Mouse (Mus musculus) ES-E14 (cell line): Measurements from ENCODE around the gene Cdc42bpa. TPM values are rescaled to one million over a fixed set of nuclear protein-coding genes. Genes with fewer than 3 reads are reported as not detected.

Experiments used
- DNase-seq: peaks from one replicate; pipeline ENCODE4 v3.0.0-alpha.2; 2013; ENCODE audit warnings: low read depth, low spot score
- H3K27ac ChIP-seq: 2 replicates; pipeline ENCODE4 v1.5.1; 2012; ENCODE audit warnings: low read depth, mild to moderate bottlenecking, low read length, moderate library complexity, mixed read lengths; ENCODE audit not compliant: poor library complexity, insufficient read depth, severe bottlenecking
- H3K36me3 ChIP-seq: 2 replicates; pipeline ENCODE4 v1.6.1; 2012; ENCODE audit warnings: mild to moderate bottlenecking, low read length, moderate library complexity, mixed read lengths; ENCODE audit not compliant: control insufficient read depth, poor library complexity, insufficient read depth, severe bottlenecking
- H3K4me1 ChIP-seq, 2 experiments: fragments of 150-350 bp in 1 of 2; sonication (generic) in 1 of 2; 2 replicates each; pipeline ENCODE4 v1.6.1; 2012; ENCODE audit warnings: low read length in 2 of 2, mild to moderate bottlenecking in 1 of 2, mixed read lengths in 1 of 2; ENCODE audit not compliant: control insufficient read depth in 2 of 2, insufficient read depth in 2 of 2, poor library complexity in 1 of 2
- H3K4me3 ChIP-seq, 2 experiments: fragments of 150-350 bp in 1 of 2; sonication (generic) in 1 of 2; 2 replicates each; pipeline ENCODE4 v1.5.1; 2012; ENCODE audit warnings: low read length in 2 of 2, low read depth in 1 of 2, mild to moderate bottlenecking in 1 of 2, mixed read lengths in 1 of 2; ENCODE audit not compliant: insufficient read depth in 1 of 2, poor library complexity in 1 of 2, severe bottlenecking in 1 of 2
- H3K9ac ChIP-seq: 2 replicates; pipeline ENCODE4 v1.6.1; 2012; ENCODE audit warnings: low read depth, mild to moderate bottlenecking, low read length, mixed read lengths; ENCODE audit not compliant: poor library complexity, insufficient read depth, severe bottlenecking
- H3K9me3 ChIP-seq: fragments of 150-350 bp; sonication (generic); 2 replicates; pipeline ENCODE4 v1.6.1; 2012; ENCODE audit warnings: low read depth, mild to moderate bottlenecking, low read length; ENCODE audit not compliant: control insufficient read depth, insufficient read depth
- CHD2 ChIP-seq: IDR thresholded peaks from 2 replicates; pipeline ENCODE4 v1.6.1; 2014; ENCODE audit warnings: mild to moderate bottlenecking, low read depth, low read length, inconsistent platforms
- HCFC1 ChIP-seq: IDR thresholded peaks from 2 replicates; pipeline ENCODE4 v1.6.1; 2012; ENCODE audit warnings: low read length, inconsistent platforms, borderline replicate concordance; ENCODE audit not compliant: insufficient read depth
- MAFK ChIP-seq: IDR thresholded peaks from 2 replicates; pipeline ENCODE4 v1.6.1; 2014; ENCODE audit warnings: mild to moderate bottlenecking, low read depth, low read length, inconsistent platforms; ENCODE audit not compliant: insufficient read depth
- ZC3H11A ChIP-seq: IDR thresholded peaks from 2 replicates; pipeline ENCODE4 v1.6.1; 2012; ENCODE audit warnings: low read depth, mild to moderate bottlenecking, inconsistent platforms, low read length, borderline replicate concordance
- ZNF384 ChIP-seq: IDR thresholded peaks from 2 replicates; pipeline ENCODE4 v1.6.1; 2012; ENCODE audit warnings: low read depth, low read length, inconsistent platforms
- in situ Hi-C, 2 experiments: fragments of 600-800 bp; cut with MboI; formaldehyde crosslinking; loops; one replicate each; pipeline ENCODE4 v1.15.1; 2025; ENCODE audit warnings: low sequenced_read_pairs in 2 of 2, inconsistent platforms in 1 of 2; ENCODE audit not compliant: unreplicated experiment in 2 of 2
- total RNA-seq: library from RNA; depleted of rRNA; stranded (reverse); fragments of 300-350 nt; gene quantifications from 2 replicates; pipeline ENCODE4 v1.2.3, GENCODE M21; 2012

Cdc42bpa gene
- total RNA-seq, 1 experiment, result 22.1 TPM

DNA sequence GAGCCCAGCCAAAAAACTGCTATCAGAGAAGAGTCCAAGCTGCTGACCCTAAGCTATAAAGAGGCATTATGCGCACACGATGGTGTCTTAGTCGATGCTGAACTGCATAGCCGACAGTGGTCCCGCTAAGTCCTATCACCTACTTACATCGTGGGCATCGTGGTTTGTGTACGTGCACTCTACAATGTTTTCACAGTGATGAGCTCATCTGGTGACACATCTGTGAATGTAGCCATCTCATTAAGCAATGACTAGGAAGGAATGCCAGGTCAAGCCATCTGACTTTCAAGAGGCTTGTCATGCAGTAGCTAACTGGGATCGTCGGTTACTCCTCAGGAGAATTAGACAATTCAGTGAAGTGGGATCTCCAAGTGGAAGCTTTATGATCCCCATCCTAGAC is 15.3 kb upstream of the Cdc42bpa start:
- Histone ChIP-seq H3K27ac (no peak overlapping the region), H3K9ac (no peak overlapping the region), H3K4me1 (no peaks in the 10 kb centered on the region), H3K36me3 (no peaks in the 10 kb centered on the region), H3K4me3 (no peak overlapping the region), H3K9me3 (no peaks in the 10 kb centered on the region)
- in situ Hi-C loops, result no loop called here
- DNase-seq, result no peak
- no peak for TF ChIP-seq ZNF384
- no peak for TF ChIP-seq CHD2
- TF ChIP-seq ZC3H11A, result no peak
- TF ChIP-seq MAFK, result no peak
- no peak for TF ChIP-seq HCFC1

DNA sequence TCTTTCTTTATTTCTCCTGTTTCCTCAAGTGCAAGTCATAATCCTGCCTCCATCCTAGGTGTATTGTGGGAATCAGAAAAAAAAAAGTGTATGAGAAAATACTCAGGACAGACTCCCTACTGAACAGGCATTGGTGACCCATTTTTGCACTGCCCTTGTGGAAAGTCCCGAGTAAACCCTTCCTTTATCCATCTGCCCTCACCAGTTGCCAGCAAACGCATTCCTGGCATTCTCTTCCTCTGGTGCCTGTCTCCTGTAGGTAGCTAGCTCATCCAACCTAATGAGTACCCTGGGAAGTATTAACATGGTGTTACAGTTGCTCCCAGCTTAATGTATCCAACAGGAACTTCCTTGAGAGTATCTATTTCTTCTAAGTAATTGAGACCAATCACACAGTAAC is 13.7 kb upstream of the Cdc42bpa start:
- H3K4me3 ChIP-seq, result no peak overlapping the region
- H3K9me3 ChIP-seq, result no peaks in the 10 kb centered on the region
- H3K9ac ChIP-seq, result no peak overlapping the region
- H3K27ac ChIP-seq, result no peak overlapping the region
- in situ Hi-C loops, result no loop called here
- H3K36me3 ChIP-seq, result no peaks in the 10 kb centered on the region
- no peak for TF ChIP-seq MAFK
- TF ChIP-seq ZNF384, result no peak
- no peak for TF ChIP-seq ZC3H11A
- TF ChIP-seq HCFC1, result no peak
- TF ChIP-seq CHD2, result no peak
- DNase-seq, result no peak
- H3K4me1 ChIP-seq, result no peaks in the 10 kb centered on the region

DNA sequence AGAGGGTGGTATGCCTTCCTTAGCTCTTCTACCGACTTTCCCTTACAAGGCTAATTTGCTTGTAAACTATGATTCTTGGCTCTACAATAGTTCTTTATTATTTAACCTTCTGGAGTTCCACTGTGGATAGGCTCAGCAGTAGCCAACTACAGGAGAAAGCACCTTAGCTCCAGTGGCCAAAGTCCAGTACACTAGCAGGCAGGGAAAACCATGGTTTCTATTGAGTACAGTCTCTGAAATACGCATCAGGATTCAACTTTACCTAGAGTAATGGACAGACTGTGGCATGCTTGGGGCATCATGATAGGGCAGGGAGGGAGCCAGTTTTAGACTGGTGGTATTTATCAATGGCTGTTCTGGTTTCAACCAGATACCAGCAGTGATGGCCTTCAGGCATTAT is 12.6 kb upstream of the Cdc42bpa start:
- Histone ChIP-seq H3K27ac (no peak overlapping the region), H3K4me3 (no peak overlapping the region), H3K4me1 (no peaks in the 10 kb centered on the region), H3K9ac (no peak overlapping the region), H3K36me3 (no peaks in the 10 kb centered on the region), H3K9me3 (no peaks in the 10 kb centered on the region)
- no peak for DNase-seq
- TF ChIP-seq MAFK (no peak), ZNF384 (no peak), ZC3H11A (no peak)
- in situ Hi-C loops, result no loop called here

DNA sequence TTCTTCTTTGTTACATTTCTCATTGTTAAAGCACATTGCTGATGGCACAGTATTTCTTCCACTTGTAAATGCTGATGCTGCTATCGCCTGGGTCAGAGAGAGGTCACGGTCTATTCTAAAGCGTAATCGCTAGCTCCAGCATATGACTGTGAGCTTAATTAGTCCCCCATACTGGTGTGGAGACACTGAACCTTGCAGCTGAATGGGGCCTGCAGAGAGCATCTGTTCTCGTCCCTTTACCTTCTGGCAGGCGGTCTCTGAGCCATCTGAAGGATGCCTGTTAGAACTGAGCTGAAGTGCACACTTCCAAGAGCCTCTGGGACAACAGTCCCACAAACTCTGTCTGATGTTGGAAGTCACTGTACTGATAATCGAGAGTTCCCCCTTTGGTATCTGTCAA is 8.7 kb upstream of the Cdc42bpa start:
- Histone ChIP-seq H3K4me1 (no peaks in the 10 kb centered on the region), H3K9ac (no peak overlapping the region), H3K9me3 (no peaks in the 10 kb centered on the region), H3K4me3 (no peak overlapping the region), H3K27ac (no peak overlapping the region), H3K36me3 (no peaks in the 10 kb centered on the region)
- in situ Hi-C loops, result no loop called here
- TF ChIP-seq ZNF384 (no peak), HCFC1 (no peak), MAFK (no peak), ZC3H11A (no peak), CHD2 (no peak)
- DNase-seq, result no peak

DNA sequence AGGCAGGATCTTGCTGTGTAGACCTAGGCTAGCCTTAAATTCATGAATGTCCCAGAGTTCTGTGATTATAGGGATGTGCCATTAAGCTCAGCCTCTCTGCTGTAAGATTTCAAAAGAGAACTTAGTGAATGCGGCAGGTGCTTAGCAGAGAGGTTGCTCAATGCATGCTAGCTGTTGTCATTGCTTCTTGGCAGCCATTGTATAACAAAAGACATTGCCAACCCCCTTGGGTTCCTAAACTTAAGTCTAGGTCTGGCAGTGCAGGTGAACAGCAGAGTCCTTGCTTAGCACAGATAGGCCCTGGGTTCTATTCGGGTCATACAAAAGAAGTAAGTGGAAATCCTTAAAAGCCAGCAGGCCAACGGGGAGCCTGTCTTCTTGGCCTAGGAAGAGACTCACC is 7.0 kb upstream of the Cdc42bpa start:
- no peak overlapping the region for H3K9ac ChIP-seq
- no peak for DNase-seq
- H3K4me1 ChIP-seq, result no peaks in the 10 kb centered on the region
- H3K27ac ChIP-seq, result no peak overlapping the region
- H3K4me3 ChIP-seq, result no peak overlapping the region
- H3K36me3 ChIP-seq, result no peaks in the 10 kb centered on the region
- TF ChIP-seq ZNF384, result no peak
- TF ChIP-seq HCFC1, result no peak
- TF ChIP-seq CHD2, result no peak
- no peak for TF ChIP-seq MAFK
- TF ChIP-seq ZC3H11A, result no peak
- in situ Hi-C loops, result no loop called here
- no peaks in the 10 kb centered on the region for H3K9me3 ChIP-seq
